Mouse (Mus musculus) 3T3-L1 (cell line): Measurements from ENCODE around the gene Qrich2.
A peak's percentile ranks its signal among the peaks of the same experiment; 100 is the strongest.
"Not testable (repeated sequence)": the region's sequence is repeated elsewhere in the genome, so short reads cannot be mapped to it uniquely, and the experiment has no call there.

Experiments used
- DNase-seq: peaks from one replicate; pipeline ENCODE4 v3.0.0-alpha.2; 2015; ENCODE audit warnings: low read depth, low spot score

The Qrich2 gene

GRCm38 (mm10) chr11:116466141-116466540 lies at the start of gene Qrich2:
Gene Qrich2 (minus strand): TSS chr11:116466241.
- DNase-seq = no peak

- no peak for DNase-seq
These were observed 49.4 kb upstream of the Qrich2 start for GRCm38 (mm10) chr11:116515330-116516020.

GRCm38 (mm10) chr11:116513531-116514038 lies 47.5 kb upstream of the Qrich2 start:
- DNase-seq = no peak

GRCm38 (mm10) chr11:116512987-116513386 lies 46.9 kb upstream of the Qrich2 start:
- DNase-seq = no peak

- DNase-seq = no peak
These were observed 46.1 kb upstream of the Qrich2 start for GRCm38 (mm10) chr11:116512154-116512553.

GRCm38 (mm10) chr11:116511301-116511868 lies 45.3 kb upstream of the Qrich2 start:
- no peak for DNase-seq

- DNase-seq = peak; percentile 86
These were observed 42.6 kb upstream of the Qrich2 start for GRCm38 (mm10) chr11:116508689-116509088.

GRCm38 (mm10) chr11:116506151-116506875 lies 40.3 kb upstream of the Qrich2 start:
- DNase-seq = no peak

GRCm38 (mm10) chr11:116505573-116505972 lies 39.5 kb upstream of the Qrich2 start:
- DNase-seq = no peak

GRCm38 (mm10) chr11:116504516-116504915 lies 38.5 kb upstream of the Qrich2 start:
- no peak for DNase-seq

- DNase-seq = peak; percentile 86
These were observed 35.1 kb upstream of the Qrich2 start for GRCm38 (mm10) chr11:116501005-116501746.

GRCm38 (mm10) chr11:116499018-116499417 lies 33.0 kb upstream of the Qrich2 start:
- no peak for DNase-seq

GRCm38 (mm10) chr11:116498596-116498995 lies 32.6 kb upstream of the Qrich2 start:
- DNase-seq = no peak

- DNase-seq = no peak
These were observed 31.3 kb upstream of the Qrich2 start for GRCm38 (mm10) chr11:116497313-116497712.

- peak; percentile 44 for DNase-seq
These were observed 28.6 kb upstream of the Qrich2 start for GRCm38 (mm10) chr11:116494474-116495174.

GRCm38 (mm10) chr11:116493795-116494252 lies 27.8 kb upstream of the Qrich2 start, which contains the start of gene Prpsap1:
Gene Prpsap1 (minus strand): TSS chr11:116494202.
- DNase-seq = peak; percentile 79

- no peak for DNase-seq
These were observed 27.1 kb upstream of the Qrich2 start for GRCm38 (mm10) chr11:116493191-116493590.

- DNase-seq = not testable (repeated sequence)
These were observed 26.5 kb upstream of the Qrich2 start for GRCm38 (mm10) chr11:116492507-116492906.

- peak; percentile 20 for DNase-seq
These were observed 25.3 kb upstream of the Qrich2 start for GRCm38 (mm10) chr11:116491338-116491737.

- DNase-seq = peak; percentile 89
These were observed 24.4 kb upstream of the Qrich2 start for GRCm38 (mm10) chr11:116490232-116491107.
